Mouse (Mus musculus) stomach, postnatal 0 days (tissue): ENCODE data around the gene 1110012L19Rik.
"Not testable (repeated sequence)": the region's sequence is repeated elsewhere in the genome, so short reads cannot be mapped to it uniquely, and the experiment has no call there.

ENCODE experiments used
- CTCF ChIP-seq: IDR thresholded peaks from 2 replicates; pipeline ENCODE4 v1.5.1; 2016; ENCODE audit warnings: antibody characterized with exemption, low read depth, mild to moderate bottlenecking, moderate library complexity
- EP300 ChIP-seq: optimal IDR thresholded peaks from 2 replicates; pipeline ENCODE3; 2016; ENCODE audit warnings: antibody characterized with exemption

DNA sequence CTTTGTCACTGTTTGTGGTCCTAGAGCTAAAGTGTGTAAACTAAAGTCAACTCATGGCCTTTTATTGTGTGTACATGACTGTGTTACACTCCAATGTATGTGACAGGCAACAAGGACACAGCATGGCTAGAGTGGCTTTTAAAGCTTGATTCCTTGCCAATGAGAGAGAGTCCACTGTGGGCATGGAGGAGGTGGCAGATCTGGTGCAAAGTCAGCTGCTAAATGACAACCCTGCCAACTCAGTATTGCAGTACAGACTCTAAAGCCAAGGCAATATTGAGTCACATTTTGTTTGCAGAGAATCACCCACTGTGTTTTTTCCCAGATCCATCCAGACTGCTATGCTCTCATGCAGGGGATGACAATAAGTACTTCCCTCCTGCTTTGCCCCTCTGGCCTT lies 7.0 kb downstream of the 1110012L19Rik start:
- TF ChIP-seq CTCF, EP300: not testable (repeated sequence)
